Mouse (Mus musculus) heart, embryonic 10.5 days (tissue): Measurements from ENCODE around the gene Olfr1467. TPM values are rescaled to one million over a fixed set of nuclear protein-coding genes. Genes with fewer than 3 reads are reported as not detected.

Source experiments
- DNase-seq: peaks from one replicate; pipeline ENCODE4 v3.0.0-alpha.2; 2017; ENCODE audit warnings: low spot score
- H3K27ac ChIP-seq: fragments of 300-500 bp; sonication (generic); 2 replicates; pipeline ENCODE4 v1.5.1; 2016; ENCODE audit warnings: mild to moderate bottlenecking
- H3K27me3 ChIP-seq: fragments of 300-500 bp; sonication (generic); 2 replicates; pipeline ENCODE4 v1.6.1; 2016; ENCODE audit warnings: mild to moderate bottlenecking; ENCODE audit not compliant: poor library complexity, insufficient read depth, severe bottlenecking
- H3K36me3 ChIP-seq: fragments of 300-500 bp; sonication (generic); 2 replicates; pipeline ENCODE4 v1.6.1; 2016; ENCODE audit warnings: mild to moderate bottlenecking, moderate library complexity
- H3K4me1 ChIP-seq: fragments of 300-500 bp; sonication (generic); 2 replicates; pipeline ENCODE4 v1.6.1; 2016; ENCODE audit warnings: mild to moderate bottlenecking
- H3K4me3 ChIP-seq: fragments of 300-500 bp; sonication (generic); 2 replicates; pipeline ENCODE4 v1.5.1; 2016; ENCODE audit warnings: mild to moderate bottlenecking, moderate library complexity
- H3K9me3 ChIP-seq: fragments of 300-500 bp; sonication (generic); 2 replicates; pipeline ENCODE4 v1.6.1; 2016; ENCODE audit warnings: mild to moderate bottlenecking, moderate library complexity
- WGBS: fragments of 180-500 bp; shearing (Covaris S2); methylation state at CpG from one replicate; pipeline ENCODE4 v1.1.7; 2016; 5-methylcytosine and 5-hydroxymethylcytosine counted together
- polyA plus RNA-seq: library from polyadenylated mRNA; unstranded; fragments of >200 nt; fragmentation: Nextera tagmentation; extraction: Ambion mirVana; gene quantifications from 2 replicates; pipeline ENCODE4 v1.2.1, GENCODE M21; 2016

The Olfr1467 gene
- polyA plus RNA-seq: not detected in 2 replicates

- no peak within 1 kb of the TSS for H3K4me3 ChIP-seq
- no peaks in the 10 kb centered on the region for H3K27me3 ChIP-seq
- no peak for DNase-seq
- H3K4me1 ChIP-seq: no peaks in the 10 kb centered on the region
- peaks cover 8% of the 10 kb centered on the region; the same call in 1 of the 2 replicates for H3K9me3 ChIP-seq
- H3K36me3 ChIP-seq: no peaks in the 10 kb centered on the region
- WGBS: 71% methylated on average over 2 of the region's 2 CpGs
- no peak within 1 kb of the TSS for H3K27ac ChIP-seq
Measured at GRCm38 (mm10) chr19:13361936-13362335, at the start of gene Olfr1467. Gene Olfr1467, plus strand, starts transcription at chr19:13362236.

- H3K27ac ChIP-seq: no peak within 1 kb of the TSS
- no peak within 1 kb of the TSS for H3K4me3 ChIP-seq
- no peaks in the 10 kb centered on the region for H3K36me3 ChIP-seq
- peaks cover 4% of the 10 kb centered on the region; the same call in 1 of the 2 replicates for H3K9me3 ChIP-seq
- DNase-seq: no peak
- no peaks in the 10 kb centered on the region for H3K27me3 ChIP-seq
- H3K4me1 ChIP-seq: no peaks in the 10 kb centered on the region
Measured at GRCm38 (mm10) chr19:13315441-13315840, 46.6 kb upstream of the Olfr1467 start, which contains the start of gene Olfr1465. Gene Olfr1465, minus strand, starts transcription at chr19:13315541.

GRCm38 (mm10) chr19:13338562-13338961, 23.5 kb upstream of the Olfr1467 start, which contains the start of gene Olfr1466:
Gene Olfr1466, plus strand, starts transcription at chr19:13338862.
- 85% methylated on average over 2 of the region's 2 CpGs for WGBS
- DNase-seq: no peak
- no peak within 1 kb of the TSS for H3K27ac ChIP-seq

GRCm38 (mm10) chr19:13407549-13407948, 45.5 kb downstream of the Olfr1467 start, which contains the start of gene Olfr1469:
Gene Olfr1469, plus strand, starts transcription at chr19:13407849.
- H3K27ac ChIP-seq: no peak within 1 kb of the TSS
- no peaks in the 10 kb centered on the region for H3K9me3 ChIP-seq
- H3K27me3 ChIP-seq: no peaks in the 10 kb centered on the region
- H3K4me1 ChIP-seq: no peaks in the 10 kb centered on the region
- no peaks in the 10 kb centered on the region for H3K36me3 ChIP-seq
- WGBS: 69% methylated on average over 2 of the region's 2 CpGs
- no peak within 1 kb of the TSS for H3K4me3 ChIP-seq
- DNase-seq: no peak

More at GRCm38 (mm10) chr19:13338562-13338961, 23.5 kb upstream of the Olfr1467 start, which contains the start of gene Olfr1466:
- Histone ChIP-seq H3K36me3 (no peaks in the 10 kb centered on the region), H3K4me3 (no peak within 1 kb of the TSS), H3K9me3 (peaks cover 10% of the 10 kb centered on the region), H3K27me3 (no peaks in the 10 kb centered on the region), H3K4me1 (no peaks in the 10 kb centered on the region)

Other genes with a start within 250 kb of the Olfr1467 start
- not detected in 2 replicates for gene Olfr1459, start 212.7 kb upstream of the Olfr1467 start, polyA plus RNA-seq
- gene Olfr1461, start 199.2 kb upstream of the Olfr1467 start, polyA plus RNA-seq: not detected in 2 replicates
- not detected in 2 replicates for gene Olfr1462, start 176.5 kb upstream of the Olfr1467 start, polyA plus RNA-seq
- gene Olfr1463, start 130.9 kb upstream of the Olfr1467 start, polyA plus RNA-seq: not detected in 2 replicates
- not detected in 2 replicates for gene Olfr1465, start 46.7 kb upstream of the Olfr1467 start, polyA plus RNA-seq
- not detected in 2 replicates for gene Olfr1466, start 23.4 kb upstream of the Olfr1467 start, polyA plus RNA-seq
- not detected in 2 replicates for gene Olfr1469, start 45.6 kb downstream of the Olfr1467 start, polyA plus RNA-seq
- not detected in 2 replicates for gene Olfr1471, start 81.2 kb downstream of the Olfr1467 start, polyA plus RNA-seq
- gene Olfr1472, start 93.8 kb downstream of the Olfr1467 start, polyA plus RNA-seq: not detected in 2 replicates
- gene Olfr1474, start 107.3 kb downstream of the Olfr1467 start, polyA plus RNA-seq: not detected in 2 replicates
- not detected in 2 replicates for gene Olfr1475, start 118.0 kb downstream of the Olfr1467 start, polyA plus RNA-seq
- not detected in 2 replicates for gene Olfr1477, start 138.3 kb downstream of the Olfr1467 start, polyA plus RNA-seq
- not detected in 2 replicates for gene Olfr1480, start 165.7 kb downstream of the Olfr1467 start, polyA plus RNA-seq
- not detected in 2 replicates for gene Olfr1484, start 221.3 kb downstream of the Olfr1467 start, polyA plus RNA-seq